Mouse (Mus musculus) bone marrow, adult 2 months (tissue): ENCODE measurements around the gene Gm20604. TPM values are rescaled to one million over a fixed set of nuclear protein-coding genes. Genes with fewer than 3 reads are reported as not detected.

Source experiments
- H3K27ac ChIP-seq: fragments of 200-500 bp; 2 replicates; pipeline ENCODE4 v1.5.1; 2012; ENCODE audit warnings: low read depth, mild to moderate bottlenecking, control low read depth, inconsistent platforms, low read length; ENCODE audit not compliant: control insufficient read depth, poor library complexity, insufficient read depth
- H3K4me1 ChIP-seq: fragments of 200-500 bp; 2 replicates; pipeline ENCODE4 v1.6.1; 2011; ENCODE audit warnings: low read length; ENCODE audit not compliant: control insufficient read depth, insufficient read depth
- H3K4me3 ChIP-seq: fragments of 200-500 bp; replicated peaks from 2 replicates; pipeline ENCODE3; 2011; ENCODE audit warnings: mild to moderate bottlenecking, low read depth, low read length, control low read depth; ENCODE audit not compliant: control insufficient read depth
- CTCF ChIP-seq: fragments of 200-500 bp; IDR thresholded peaks from 2 replicates; pipeline ENCODE4 v1.5.1; 2011; ENCODE audit warnings: low read length, control low read depth; ENCODE audit not compliant: control insufficient read depth, insufficient read depth
- POLR2A ChIP-seq: fragments of 200-500 bp; IDR thresholded peaks from 2 replicates; pipeline ENCODE4 v1.6.1; 2011; ENCODE audit warnings: low read depth, mild to moderate bottlenecking, control low read depth, low read length, borderline replicate concordance; ENCODE audit not compliant: control insufficient read depth
- WGBS: fragments of 180-500 bp; shearing (Covaris S2); methylation state at CpG from one replicate; pipeline ENCODE4 v1.1.7; 2018; 5-methylcytosine and 5-hydroxymethylcytosine counted together
- polyA plus RNA-seq: library from polyadenylated mRNA; stranded (reverse); fragments of >200 nt; gene quantifications from 2 replicates; pipeline ENCODE4 v1.2.4, GENCODE M21; 2011; ENCODE audit warnings: low replicate concordance; ENCODE audit not compliant: missing spikeins, insufficient read depth, insufficient read length

The Gm20604 gene
- 6.1 and 7.3 TPM in 2 replicates for polyA plus RNA-seq

DNA sequence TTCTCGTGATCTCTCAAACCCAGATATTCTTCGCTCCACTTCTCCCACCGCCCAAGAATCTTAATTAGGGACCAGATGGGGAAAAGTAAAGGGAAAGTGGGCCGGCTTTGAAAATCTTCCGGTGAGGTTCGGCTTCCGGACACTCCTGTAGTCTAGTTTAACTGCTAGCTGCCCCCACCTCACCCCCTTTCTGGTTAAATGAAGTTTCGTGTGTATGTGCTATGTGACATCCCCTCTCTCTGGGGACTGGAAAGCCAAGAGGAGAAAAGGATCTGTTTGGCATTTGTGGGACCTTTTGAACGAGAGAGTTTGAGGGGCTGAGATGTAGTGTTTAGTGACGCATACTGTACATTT, at the start of gene Gm20604:
Gene Gm20604 (minus strand): TSS at position 270 of the 354 bp plus-strand sequence.
- TF ChIP-seq POLR2A (no peak), CTCF (no peak)
- H3K27ac ChIP-seq: peak within 1 kb of the TSS; percentile 82
- peak within 1 kb of the TSS; percentile 91 for H3K4me3 ChIP-seq
- no peaks in the 10 kb centered on the region; the same call in 1 of the 2 replicates for H3K4me1 ChIP-seq
- WGBS: 1% methylated on average over 10 of the region's 10 CpGs

DNA sequence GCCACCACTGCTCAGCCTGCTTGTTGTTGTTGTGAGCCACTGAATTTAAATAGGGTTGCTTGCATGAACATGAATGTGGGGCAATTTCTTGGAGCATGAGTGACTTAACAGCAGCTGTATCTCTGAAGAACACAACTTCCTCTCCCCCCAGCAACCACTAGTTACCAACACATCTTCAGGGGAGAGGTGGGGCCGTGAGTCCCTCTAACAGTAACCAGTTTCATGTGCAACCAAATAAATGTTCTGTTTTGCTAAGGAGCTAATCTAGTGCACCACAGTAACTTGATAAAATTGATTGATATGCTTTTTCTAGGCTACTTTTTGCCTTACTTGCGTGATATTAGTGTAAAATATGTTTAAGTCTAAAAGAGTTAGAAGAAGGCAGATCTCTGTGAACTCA, 41.1 kb upstream of the Gm20604 start:
- WGBS: 45% methylated on average over 2 of the region's 2 CpGs
- TF ChIP-seq POLR2A (no peak), CTCF (no peak)
- H3K4me3 ChIP-seq: no peak overlapping the region
- no peak overlapping the region for H3K27ac ChIP-seq
- no peaks in the 10 kb centered on the region for H3K4me1 ChIP-seq

DNA sequence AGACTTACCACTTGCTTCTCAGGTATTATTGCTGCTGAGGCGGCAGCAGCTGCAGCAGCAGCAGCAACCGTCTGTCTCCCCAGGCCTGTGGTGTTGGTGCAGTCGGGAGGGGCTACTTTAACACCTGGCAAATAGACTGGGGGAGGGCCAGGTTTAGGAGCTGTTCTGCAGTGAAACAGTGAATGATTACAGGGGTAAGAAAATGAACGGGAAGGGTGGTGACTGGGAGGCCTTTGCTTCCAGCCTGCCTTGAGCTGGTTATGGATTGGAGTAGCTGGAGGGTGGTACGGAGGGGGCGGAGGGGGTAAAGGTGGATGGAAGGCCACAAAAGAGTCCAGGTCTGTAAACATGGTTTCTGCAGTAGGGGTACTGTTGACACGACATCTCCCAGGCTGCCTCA, 29.5 kb upstream of the Gm20604 start:
- H3K27ac ChIP-seq: no peak overlapping the region
- 84% methylated on average over 7 of the region's 7 CpGs for WGBS
- no peaks in the 10 kb centered on the region for H3K4me1 ChIP-seq
- no peak overlapping the region for H3K4me3 ChIP-seq
- TF ChIP-seq POLR2A (no peak), CTCF (no peak)

DNA sequence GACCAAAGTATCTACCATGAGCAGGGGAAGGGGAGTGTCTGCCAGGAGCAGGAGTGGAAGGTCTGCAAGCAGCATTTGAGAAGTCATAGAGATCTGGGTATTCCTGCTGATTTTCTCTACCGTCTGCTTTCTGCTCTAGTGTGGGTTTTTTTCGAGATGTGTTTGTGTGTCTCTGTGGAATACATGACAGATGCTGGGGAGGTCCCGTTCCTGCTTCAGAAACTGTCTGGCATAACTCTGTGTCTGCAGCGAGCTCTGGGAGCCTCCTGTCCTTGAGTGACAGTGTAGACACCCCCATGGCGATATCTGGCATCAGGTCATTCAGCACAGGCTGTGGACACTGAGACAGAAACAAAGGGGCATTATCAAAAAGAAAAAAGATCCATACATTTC, 27.1 kb upstream of the Gm20604 start:
- no peak for TF ChIP-seq CTCF
- TF ChIP-seq POLR2A: no peak
- Histone ChIP-seq H3K4me1 (no peaks in the 10 kb centered on the region), H3K27ac (peak overlapping the region; percentile 42; the same call in 1 of the 2 replicates), H3K4me3 (peak overlapping the region; percentile 0)
- WGBS: 81% methylated on average over 5 of the region's 5 CpGs

DNA sequence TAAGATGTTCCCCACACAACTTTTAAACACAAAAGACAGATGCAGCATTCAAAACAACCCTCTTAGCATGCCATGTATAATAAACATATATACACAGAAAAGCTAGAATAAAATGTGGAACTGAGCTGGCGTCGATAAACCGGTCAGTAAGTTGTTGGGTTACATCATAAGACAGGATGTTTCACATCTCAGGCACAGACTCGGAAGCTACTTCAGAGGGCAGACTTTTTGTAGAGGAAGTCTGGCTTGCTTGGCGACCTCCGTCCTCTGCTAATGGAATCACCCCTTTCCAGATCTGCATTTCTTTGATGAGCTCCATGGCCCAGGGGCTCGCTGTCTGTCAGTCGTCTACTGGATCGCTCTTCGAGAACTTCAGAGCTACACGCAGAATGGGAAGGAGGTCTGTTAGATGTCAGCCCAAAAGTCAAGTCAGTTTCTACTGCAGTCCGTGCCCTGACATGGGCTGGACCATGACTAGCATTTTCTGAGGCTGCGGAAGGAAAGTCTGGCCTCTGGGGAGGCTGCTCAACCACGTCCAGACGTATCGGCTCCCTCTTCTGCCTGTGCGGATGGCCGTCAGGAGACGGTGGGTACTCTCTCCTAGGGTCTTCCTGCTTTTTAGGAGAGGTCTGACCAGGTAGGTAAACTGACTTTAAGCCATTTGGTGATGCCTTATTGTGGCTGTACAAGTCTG, 26.6 kb upstream of the Gm20604 start:
- WGBS: 58% methylated on average over 19 of the region's 19 CpGs
- no peak for TF ChIP-seq CTCF
- TF ChIP-seq POLR2A: no peak
- H3K4me3 ChIP-seq: peak overlapping the region; percentile 0
- H3K27ac ChIP-seq: peak overlapping the region; percentile 42
- H3K4me1 ChIP-seq: no peaks in the 10 kb centered on the region

DNA sequence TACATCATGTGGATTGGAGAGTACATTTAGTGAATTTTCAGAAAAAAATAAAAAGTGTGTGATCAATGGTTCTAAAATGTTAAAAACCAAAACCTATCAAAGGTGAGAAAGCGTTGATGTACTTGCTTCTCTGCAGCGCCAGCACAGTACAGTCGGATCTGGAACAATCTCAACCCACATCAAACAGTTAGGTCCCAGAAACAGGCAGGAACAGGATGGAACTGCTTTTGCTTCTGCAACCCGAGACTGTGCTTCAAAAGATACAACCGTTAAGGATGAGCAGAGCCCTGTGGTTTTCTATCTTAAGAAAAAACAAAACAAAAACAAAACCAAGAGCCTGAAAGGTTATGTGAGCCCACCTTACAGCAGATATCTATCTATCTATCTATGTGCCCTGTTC, 24.4 kb upstream of the Gm20604 start:
- 85% methylated on average over 5 of the region's 5 CpGs for WGBS
- Histone ChIP-seq H3K4me1 (no peaks in the 10 kb centered on the region), H3K27ac (no peak overlapping the region), H3K4me3 (no peak overlapping the region)
- TF ChIP-seq POLR2A: no peak
- no peak for TF ChIP-seq CTCF

DNA sequence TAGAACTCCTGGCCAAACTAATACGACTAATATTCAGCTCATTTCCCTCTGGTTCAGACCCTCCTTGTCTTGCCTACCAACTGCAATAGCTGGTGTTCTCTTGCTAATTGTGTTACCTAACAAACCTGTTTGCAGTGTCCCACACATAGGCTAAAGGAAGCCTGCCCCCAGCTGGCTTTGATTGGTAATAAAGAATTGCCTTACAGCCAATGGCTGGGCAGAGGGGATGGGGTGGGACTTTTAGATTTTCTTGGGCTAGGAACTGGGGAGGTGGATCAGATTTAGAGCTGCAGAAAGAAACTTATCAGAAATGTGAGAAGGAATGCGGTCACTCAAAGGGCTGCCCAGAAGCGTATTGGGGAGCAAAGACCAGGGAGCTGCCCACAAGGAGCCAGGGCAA, 21.0 kb upstream of the Gm20604 start:
- no peak overlapping the region for H3K4me3 ChIP-seq
- TF ChIP-seq CTCF (no peak), POLR2A (no peak)
- no peaks in the 10 kb centered on the region for H3K4me1 ChIP-seq
- 73% methylated on average over 3 of the region's 3 CpGs for WGBS
- no peak overlapping the region for H3K27ac ChIP-seq

DNA sequence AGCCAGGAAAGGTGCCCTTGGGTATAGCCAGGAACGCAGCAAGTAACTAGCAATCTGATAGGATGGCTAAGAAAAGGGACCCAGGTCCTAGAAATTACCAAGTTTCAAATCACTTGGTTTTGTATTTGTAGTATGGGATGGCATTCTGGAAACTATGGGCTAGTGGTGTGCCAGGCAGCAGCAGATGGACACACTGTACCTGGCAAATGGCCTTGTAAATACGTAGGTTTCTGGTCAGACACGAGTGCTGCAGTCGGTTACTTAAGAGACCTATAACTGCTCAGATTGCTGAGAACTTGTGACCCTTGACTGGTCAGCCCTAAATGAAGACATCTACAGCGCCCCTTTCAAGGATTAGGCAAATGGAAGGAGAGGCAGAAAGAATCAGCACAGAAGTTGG, 19.7 kb upstream of the Gm20604 start:
- Histone ChIP-seq H3K4me1 (no peaks in the 10 kb centered on the region), H3K4me3 (no peak overlapping the region), H3K27ac (no peak overlapping the region)
- TF ChIP-seq POLR2A: no peak
- no peak for TF ChIP-seq CTCF
- WGBS: 90% methylated on average over 5 of the region's 5 CpGs
